Mouse (Mus musculus) heart, adult 2 months (tissue): Measurements from ENCODE around the gene Slc12a6. TPM values are rescaled to one million over a fixed set of nuclear protein-coding genes. Genes with fewer than 3 reads are reported as not detected.

Experiments used
- DNase-seq, 2 experiments: peaks; one replicate each; pipeline ENCODE4 v3.0.0; 2021
- H3K27ac ChIP-seq: fragments of 200-600 bp; 2 replicates; pipeline ENCODE4 v1.8.1; 2022
- H3K27me3 ChIP-seq: fragments of 200-500 bp; 2 replicates; pipeline ENCODE4 v1.6.1; 2012; ENCODE audit warnings: mild to moderate bottlenecking, low read length, inconsistent platforms, mixed read lengths; ENCODE audit not compliant: control insufficient read depth, insufficient read depth
- H3K36me3 ChIP-seq: fragments of 200-500 bp; 2 replicates; pipeline ENCODE4 v1.6.1; 2012; ENCODE audit warnings: low read length, inconsistent platforms; ENCODE audit not compliant: control insufficient read depth, insufficient read depth
- H3K4me1 ChIP-seq: fragments of 200-500 bp; 2 replicates; pipeline ENCODE4 v1.6.1; 2011; ENCODE audit warnings: low read length; ENCODE audit not compliant: control insufficient read depth, insufficient read depth
- H3K4me3 ChIP-seq: fragments of 200-600 bp; 2 replicates; pipeline ENCODE4 v1.8.1; 2022
- H3K79me2 ChIP-seq: fragments of 200-500 bp; replicated peaks from 2 replicates; pipeline ENCODE4 v1.6.1; 2012; ENCODE audit warnings: mild to moderate bottlenecking, inconsistent platforms, low read length, moderate library complexity, mixed read lengths; ENCODE audit not compliant: control insufficient read depth, insufficient read depth
- H3K9ac ChIP-seq: fragments of 200-500 bp; 2 replicates; pipeline ENCODE4 v1.6.1; 2012; ENCODE audit warnings: low read depth, mild to moderate bottlenecking, control low read depth, inconsistent platforms, low read length, mixed read lengths
- CTCF ChIP-seq: fragments of 200-600 bp; IDR thresholded peaks from 2 replicates; pipeline ENCODE4 v1.8.1; 2022; ENCODE audit warnings: antibody characterized with exemption, mild to moderate bottlenecking, moderate library complexity
- EP300 ChIP-seq: fragments of 200-500 bp; IDR thresholded peaks from 2 replicates; pipeline ENCODE4 v1.6.1; 2011; ENCODE audit warnings: low read depth, low read length, control low read depth; ENCODE audit not compliant: insufficient read depth
- POLR2A ChIP-seq: fragments of 200-500 bp; IDR thresholded peaks from 2 replicates; pipeline ENCODE4 v1.6.1; 2011; ENCODE audit warnings: mild to moderate bottlenecking, low read depth, low read length, control low read depth; ENCODE audit not compliant: insufficient read depth
- WGBS: fragments of 180-500 bp; shearing (Covaris S2); methylation state at CpG from one replicate; pipeline ENCODE4 v1.1.7; 2018; 5-methylcytosine and 5-hydroxymethylcytosine counted together
- intact Hi-C: fragments of 180-260 bp; cut with DNase I; formaldehyde crosslinking; loops from one replicate; pipeline ENCODE4 v1.15.1; 2025
- polyA plus RNA-seq: library from polyadenylated mRNA; depleted of rRNA; stranded (reverse); fragments of >200 nt; gene quantifications from 2 replicates; pipeline ENCODE4 v1.2.3, GENCODE M21; 2012
- total RNA-seq, 2 experiments: library from RNA; stranded (reverse); gene quantifications; 2 replicates each; pipeline ENCODE4 v1.2.3; 2021

Slc12a6 gene
- total and polyA plus RNA-seq, 3 experiments = 23.2 to 32.9 (median 31.1) TPM

GRCm38 (mm10) chr2:112266780-112267179 lies 1.2 kb downstream of the Slc12a6 start:
- peaks cover 13% of the 10 kb centered on the region for H3K36me3 ChIP-seq
- H3K4me3 ChIP-seq = peak overlapping the region; percentile 67
- no peaks in the 10 kb centered on the region for H3K27me3 ChIP-seq
- peak; percentile 54 for DNase-seq
- H3K9ac ChIP-seq = peak overlapping the region; percentile 75
- H3K79me2 ChIP-seq = no peaks in the 10 kb centered on the region; the same call in 1 of the 2 replicates
- 1% methylated on average over 10 of the region's 10 CpGs for WGBS
- TF ChIP-seq EP300 (no peak), POLR2A (no peak), CTCF (no peak)
- intact Hi-C loops = loop anchor here (2.0 to 10.0 kb wide), 4 partner anchors 16 to 218 kb away; partner anchors contain the start of genes Chrm5 and Emc7
- peaks cover 8% of the 10 kb centered on the region for H3K4me1 ChIP-seq
- peak overlapping the region; percentile 99 for H3K27ac ChIP-seq

- no peak for DNase-seq
- Histone ChIP-seq H3K9ac (no peak overlapping the region), H3K36me3 (peaks cover 16% of the 10 kb centered on the region), H3K27me3 (no peaks in the 10 kb centered on the region), H3K27ac (peak overlapping the region; percentile 99), H3K4me3 (peak overlapping the region; percentile 67), H3K79me2 (no peaks in the 10 kb centered on the region; the same call in 1 of the 2 replicates), H3K4me1 (peaks cover 8% of the 10 kb centered on the region)
- WGBS = 12% methylated on average over 8 of the region's 8 CpGs
- no peak for TF ChIP-seq CTCF
- TF ChIP-seq EP300 = no peak
- no peak for TF ChIP-seq POLR2A
- intact Hi-C loops = loop anchor here (2.0 to 10.0 kb wide), 4 partner anchors 15 to 217 kb away; partner anchors contain the start of genes Chrm5 and Emc7
These were observed 2.1 kb downstream of the Slc12a6 start for GRCm38 (mm10) chr2:112267547-112268269.

GRCm38 (mm10) chr2:112270011-112270410 lies 4.4 kb downstream of the Slc12a6 start:
- DNase-seq = peak in 1 of 2 experiments; percentile 46
- intact Hi-C loops = no loop called here
- H3K4me1 ChIP-seq = peaks cover 9% of the 10 kb centered on the region
- H3K27me3 ChIP-seq = no peaks in the 10 kb centered on the region
- H3K4me3 ChIP-seq = no peak overlapping the region
- H3K9ac ChIP-seq = no peak overlapping the region
- peaks cover 2% of the 10 kb centered on the region; the same call in 1 of the 2 replicates for H3K79me2 ChIP-seq
- peaks cover 16% of the 10 kb centered on the region for H3K36me3 ChIP-seq
- WGBS = 34% methylated on average over 2 of the region's 2 CpGs
- no peak for TF ChIP-seq POLR2A
- H3K27ac ChIP-seq = peak overlapping the region; percentile 30

GRCm38 (mm10) chr2:112272909-112273308 lies 7.3 kb downstream of the Slc12a6 start:
- Histone ChIP-seq H3K4me3 (no peak overlapping the region), H3K27me3 (no peaks in the 10 kb centered on the region), H3K4me1 (peaks cover 9% of the 10 kb centered on the region), H3K9ac (no peak overlapping the region), H3K27ac (no peak overlapping the region), H3K36me3 (peaks cover 16% of the 10 kb centered on the region), H3K79me2 (peaks cover 3% of the 10 kb centered on the region; the same call in 1 of the 2 replicates)
- intact Hi-C loops = no loop called here
- no peak for TF ChIP-seq POLR2A
- TF ChIP-seq EP300 = no peak
- no peak for TF ChIP-seq CTCF
- WGBS = 89% methylated on average over 2 of the region's 2 CpGs
- DNase-seq = no peak

GRCm38 (mm10) chr2:112273474-112273873 lies 7.8 kb downstream of the Slc12a6 start:
- DNase-seq = no peak
- H3K79me2 ChIP-seq = peaks cover 3% of the 10 kb centered on the region; the same call in 1 of the 2 replicates
- intact Hi-C loops = no loop called here

GRCm38 (mm10) chr2:112276870-112277269 lies 11.2 kb downstream of the Slc12a6 start:
- intact Hi-C loops = no loop called here
- DNase-seq = no peak
- no peak overlapping the region for H3K4me3 ChIP-seq
- H3K27me3 ChIP-seq = no peaks in the 10 kb centered on the region
- TF ChIP-seq EP300 (no peak), CTCF (no peak), POLR2A (no peak)
- H3K4me1 ChIP-seq = peaks cover 2% of the 10 kb centered on the region
- WGBS = 93% methylated on average over 3 of the region's 3 CpGs
- H3K27ac ChIP-seq = no peak overlapping the region
- no peak overlapping the region for H3K9ac ChIP-seq
- 0 out of 2 replicates have a peak, but pooled peaks cover 3% of the 10 kb centered on the region for H3K79me2 ChIP-seq
- H3K36me3 ChIP-seq = peaks cover 2% of the 10 kb centered on the region

More at GRCm38 (mm10) chr2:112273474-112273873, 7.8 kb downstream of the Slc12a6 start:
- TF ChIP-seq POLR2A (no peak), CTCF (no peak), EP300 (no peak)
- Histone ChIP-seq H3K4me1 (peaks cover 7% of the 10 kb centered on the region), H3K4me3 (no peak overlapping the region), H3K27ac (no peak overlapping the region), H3K36me3 (peaks cover 14% of the 10 kb centered on the region), H3K9ac (no peak overlapping the region), H3K27me3 (no peaks in the 10 kb centered on the region)
- WGBS = 56% methylated on average over 6 of the region's 6 CpGs
